Mouse (Mus musculus) cerebellum, postnatal 36 days (tissue): Measurements from ENCODE around the gene Bmp6.

ENCODE experiments used
- DNase-seq, 2 experiments: peaks; one replicate each; pipeline ENCODE4 v3.0.0; 2021 to 2022; ENCODE audit warnings: mixed read lengths in 2 of 2

Gene Bmp6

DNA sequence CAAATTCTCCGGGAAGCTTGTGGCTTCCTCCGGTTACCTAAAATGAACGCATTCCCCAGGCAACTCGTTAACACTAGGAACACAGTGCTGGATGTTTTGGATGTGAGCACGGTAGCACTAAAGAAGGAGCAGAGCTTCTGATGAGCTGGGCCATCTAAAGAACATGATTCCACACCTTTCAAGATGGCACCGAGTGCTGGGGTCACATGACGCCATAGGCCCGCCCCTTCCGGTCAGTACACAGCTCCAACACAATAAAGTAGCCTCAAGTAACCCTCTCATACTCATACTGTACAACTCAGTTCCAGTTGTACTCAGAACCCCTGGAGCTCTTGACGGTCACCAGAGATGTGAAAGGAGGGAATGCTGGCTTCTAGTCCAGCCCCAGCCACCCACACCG is 171.7 kb downstream of the Bmp6 start:
- DNase-seq = no peak

DNA sequence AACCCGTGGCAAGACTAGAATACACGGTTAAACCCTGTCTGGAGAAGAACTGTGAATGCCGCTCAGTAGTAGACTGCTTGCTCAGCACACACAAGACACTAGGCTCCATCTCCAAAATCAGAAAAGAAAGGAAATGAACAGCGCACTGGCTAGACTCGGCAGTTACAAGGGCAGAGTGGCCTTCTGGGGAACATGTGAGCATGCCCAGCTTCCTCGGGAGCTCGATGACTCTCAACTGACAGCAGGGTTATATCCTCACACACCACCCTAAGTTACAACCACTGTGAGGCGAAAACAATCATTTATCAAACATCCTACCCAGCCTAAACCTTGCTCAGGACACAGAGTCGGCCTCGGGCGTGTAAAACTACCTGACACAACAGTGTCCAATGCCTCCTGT is 175.4 kb downstream of the Bmp6 start:
- DNase-seq = no peak

DNA sequence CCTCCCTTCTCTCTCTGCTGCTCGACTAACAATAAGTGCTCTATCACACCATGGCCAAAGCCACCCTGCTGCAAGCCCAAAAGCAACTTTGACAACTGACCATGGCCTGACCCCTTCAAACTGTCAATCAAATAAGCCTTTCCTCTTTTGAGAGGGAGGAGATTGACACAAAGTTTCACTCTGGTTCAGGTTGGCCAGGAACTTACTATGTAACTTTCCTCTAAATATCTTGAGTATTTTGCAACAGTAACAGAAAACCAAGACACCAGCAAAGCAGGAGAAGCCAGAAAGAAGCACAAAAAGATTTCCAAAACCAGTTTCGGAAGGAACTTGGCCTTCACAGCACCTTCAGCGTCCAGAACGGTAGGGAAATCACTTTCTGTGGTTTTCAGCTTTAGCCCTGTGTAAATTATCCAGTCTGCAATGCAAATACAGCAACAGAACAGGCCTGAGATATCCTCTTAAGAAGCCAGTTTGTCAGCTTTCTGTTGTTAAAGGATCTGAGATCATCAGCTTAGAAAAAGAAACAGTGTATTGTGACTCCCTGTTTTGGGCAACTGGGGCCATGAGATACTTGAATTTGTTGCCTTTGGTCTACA is 177.2 kb downstream of the Bmp6 start:
- no peak for DNase-seq

DNA sequence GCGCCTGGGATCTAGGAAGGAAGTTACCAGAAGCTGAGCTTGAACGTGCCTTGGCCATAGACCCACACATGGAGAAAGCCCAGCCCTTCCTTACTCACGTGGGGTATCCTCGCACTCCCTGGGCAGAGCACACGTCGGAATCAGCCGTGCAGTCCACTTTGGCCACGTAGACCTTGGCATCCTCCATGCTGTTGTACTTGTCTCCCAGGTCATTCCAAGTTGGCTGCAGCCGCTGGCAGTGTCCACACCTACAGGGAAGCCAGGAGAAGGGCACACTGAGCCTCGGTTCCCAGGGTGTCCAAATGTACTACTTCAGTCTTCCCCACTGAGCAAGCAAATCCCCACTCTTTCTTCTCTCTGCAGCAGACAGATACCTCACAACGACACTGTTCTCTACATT is 178.3 kb downstream of the Bmp6 start:
- no peak for DNase-seq

DNA sequence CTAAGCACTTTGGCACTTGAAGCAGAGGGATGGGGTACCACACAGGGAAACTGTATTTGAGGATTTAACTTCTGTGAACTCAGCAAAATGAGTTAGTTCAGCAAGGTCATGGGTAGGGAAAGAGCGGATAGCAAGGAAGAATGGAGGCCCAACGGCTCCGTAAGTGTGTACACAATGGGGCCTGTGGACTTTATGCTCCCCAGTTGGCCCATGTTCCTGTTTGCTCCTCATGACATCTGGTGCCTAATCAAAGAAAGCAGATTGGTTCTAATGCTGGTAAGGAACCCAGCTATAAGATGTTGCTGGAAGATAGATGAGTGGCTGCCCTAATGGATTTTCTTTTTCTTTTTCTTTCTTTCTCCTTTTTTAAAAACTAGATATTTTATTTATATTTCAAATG is 180.4 kb downstream of the Bmp6 start:
- no peak for DNase-seq

DNA sequence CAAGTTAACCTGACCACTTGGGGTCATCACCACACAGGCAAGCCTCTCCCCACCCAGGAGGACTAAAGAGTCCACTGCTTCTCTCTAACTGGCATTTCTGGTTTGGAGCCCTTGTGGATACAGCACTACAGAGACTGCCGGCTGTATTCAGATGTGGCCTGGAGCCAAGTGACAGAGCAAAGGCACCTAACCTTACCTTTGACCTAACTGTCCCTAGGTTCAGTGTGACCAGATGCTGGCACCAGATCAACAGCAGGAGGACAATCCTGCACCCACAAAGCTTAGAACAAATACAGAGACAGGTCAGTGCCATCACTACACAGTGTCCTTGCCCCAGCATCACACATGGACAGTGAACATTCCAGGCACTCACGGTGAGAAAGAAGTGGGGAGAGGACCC is 181.2 kb downstream of the Bmp6 start:
- DNase-seq = no peak

DNA sequence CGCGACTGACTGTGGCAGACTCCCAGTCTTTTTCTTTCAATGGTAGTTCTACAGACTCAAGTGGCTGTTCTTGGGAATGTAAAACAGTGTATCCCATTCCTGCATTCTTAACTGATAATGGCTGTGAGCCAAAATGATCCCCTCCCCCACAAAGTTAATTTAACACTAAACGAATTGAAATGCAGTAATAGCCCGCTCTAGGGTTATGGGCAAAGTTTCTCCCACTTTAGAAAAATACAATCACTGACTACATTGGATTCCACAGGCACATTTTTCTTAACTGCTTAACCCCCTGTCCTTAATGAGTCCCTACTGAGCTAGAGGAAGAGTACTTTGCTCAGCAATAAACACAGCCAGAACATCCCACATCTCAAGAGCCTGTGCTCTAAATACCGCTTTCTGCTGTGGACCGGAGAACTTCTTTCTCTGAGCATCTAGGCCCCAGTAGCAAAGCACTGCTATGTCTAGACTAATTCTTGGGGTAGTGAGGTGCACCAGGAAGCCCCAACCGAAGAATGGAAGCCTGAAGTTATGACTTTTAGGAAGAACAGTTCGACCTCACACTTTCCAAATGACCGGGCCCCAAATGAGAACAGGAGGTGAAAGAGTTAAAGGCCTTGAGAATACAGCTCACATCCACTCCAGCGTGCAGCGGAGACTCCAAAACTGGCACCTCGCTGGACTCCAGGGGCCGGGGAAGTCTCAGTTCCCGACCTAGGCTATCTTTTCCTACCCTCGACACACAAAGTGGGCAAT is 182.3 kb downstream of the Bmp6 start:
- DNase-seq = no peak

DNA sequence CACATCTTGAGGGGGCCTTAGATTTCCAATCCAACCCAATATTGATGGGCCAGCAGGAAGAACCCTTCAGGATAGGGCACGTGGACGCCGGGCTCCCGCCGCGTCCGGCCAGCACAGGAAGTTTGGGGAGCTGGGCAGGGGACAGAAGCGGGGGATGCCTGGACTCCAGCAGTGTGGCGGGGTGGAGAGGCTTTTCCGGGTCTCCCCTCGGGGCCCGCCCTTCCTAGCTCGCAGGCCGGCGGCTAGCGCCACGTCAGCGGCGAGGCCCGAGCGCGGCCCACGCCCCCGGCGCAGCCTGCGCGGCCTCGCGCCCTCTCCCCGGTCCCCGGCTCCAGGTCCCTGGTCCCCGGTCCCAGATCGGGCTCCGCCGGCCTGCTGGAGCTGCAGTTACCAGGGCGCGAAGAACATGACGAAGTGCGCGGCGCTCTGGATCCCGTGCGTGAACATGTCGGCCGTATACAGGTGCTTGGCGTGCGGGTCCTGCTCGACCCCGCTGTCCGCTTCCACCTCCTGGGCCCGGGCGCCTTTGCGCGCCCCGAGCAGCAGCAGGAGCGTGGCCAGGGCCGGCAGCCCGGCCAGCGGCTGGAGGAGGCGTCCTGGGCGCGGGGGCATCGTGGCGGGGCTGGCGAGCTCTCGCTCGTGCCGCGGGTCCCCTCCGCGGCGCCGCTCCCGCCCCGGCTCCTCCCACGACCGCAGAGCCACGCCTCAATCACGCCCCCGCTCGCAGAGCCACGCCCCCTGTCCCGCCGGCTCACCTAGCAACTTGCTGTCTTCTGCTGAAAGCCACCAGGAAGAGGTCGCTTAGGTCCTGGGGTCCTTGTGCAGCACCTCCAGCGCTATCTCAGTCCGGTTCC is 183.1 kb downstream of the Bmp6 start:
- peak; percentile 78 to 82 for DNase-seq

DNA sequence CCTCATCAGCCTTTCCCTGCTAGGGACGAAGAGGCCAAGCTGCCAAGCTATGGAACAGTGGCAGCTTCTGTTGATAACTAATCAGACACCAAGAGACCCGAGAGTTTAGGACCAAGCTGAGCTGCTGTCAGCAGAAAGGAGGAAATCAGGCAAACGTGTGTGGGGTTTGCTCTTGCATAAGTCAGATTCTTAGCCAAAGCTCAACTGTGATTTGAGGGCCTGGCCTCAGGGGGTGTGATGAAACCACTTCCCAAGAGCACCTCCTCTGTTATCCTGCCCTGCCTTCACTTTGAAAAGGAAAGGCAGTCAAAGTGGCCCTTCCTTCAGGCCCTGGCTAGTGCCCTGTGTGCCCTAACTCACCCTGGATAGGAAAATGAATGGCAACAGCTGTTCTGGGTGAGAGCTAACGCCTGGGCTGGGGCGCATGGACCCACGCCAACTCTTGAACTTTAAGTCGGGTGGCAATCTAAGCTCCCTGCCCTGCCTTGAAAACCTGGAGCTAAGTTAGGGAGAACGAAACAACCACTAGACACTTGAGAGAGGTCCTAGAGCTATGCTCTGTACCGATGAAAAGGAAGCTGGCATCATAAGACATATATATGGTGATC is 183.9 kb downstream of the Bmp6 start, which contains the start of gene Txndc5:
Gene Txndc5 (minus strand): TSS at position 138 of the 608 bp plus-strand sequence.
- no peak for DNase-seq

DNA sequence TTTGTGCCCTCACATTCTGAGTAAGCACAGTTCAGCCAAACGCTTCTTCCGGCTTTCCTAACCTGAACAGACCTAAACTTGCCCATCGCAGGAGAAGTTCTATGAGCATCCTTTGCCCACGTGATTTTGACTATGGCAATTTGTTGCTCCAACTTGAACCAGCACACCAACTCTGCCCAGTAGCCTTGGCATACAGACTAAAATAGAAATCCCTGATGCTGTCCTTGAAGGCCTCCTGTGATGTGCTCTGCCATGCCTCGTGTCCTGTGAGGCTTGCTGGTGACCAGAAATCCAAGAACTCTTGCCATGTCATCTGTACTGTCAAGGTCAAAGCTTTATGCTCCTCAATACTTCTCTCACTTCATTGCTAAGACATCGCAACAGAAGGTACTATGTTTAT is 184.7 kb downstream of the Bmp6 start:
- no peak for DNase-seq

DNA sequence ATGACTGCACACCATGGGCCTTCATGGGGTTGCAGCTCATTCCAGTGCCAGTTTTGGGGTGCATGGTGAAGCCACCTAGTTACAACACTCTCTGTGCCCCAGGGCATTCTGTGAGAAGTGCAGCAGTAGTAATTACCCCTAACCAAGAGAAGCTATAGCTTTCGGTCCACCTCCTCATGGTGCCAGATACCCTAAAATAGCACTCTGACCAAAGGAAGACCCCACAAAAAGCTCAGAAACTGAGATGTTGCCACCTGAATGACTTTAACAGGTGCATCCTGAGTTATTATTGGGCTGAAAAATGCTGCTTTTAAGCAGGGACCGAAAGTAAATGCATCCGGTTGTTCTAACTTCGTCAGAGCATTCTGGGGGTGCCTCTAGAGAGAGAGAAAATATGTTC is 186.6 kb downstream of the Bmp6 start:
- DNase-seq = no peak

DNA sequence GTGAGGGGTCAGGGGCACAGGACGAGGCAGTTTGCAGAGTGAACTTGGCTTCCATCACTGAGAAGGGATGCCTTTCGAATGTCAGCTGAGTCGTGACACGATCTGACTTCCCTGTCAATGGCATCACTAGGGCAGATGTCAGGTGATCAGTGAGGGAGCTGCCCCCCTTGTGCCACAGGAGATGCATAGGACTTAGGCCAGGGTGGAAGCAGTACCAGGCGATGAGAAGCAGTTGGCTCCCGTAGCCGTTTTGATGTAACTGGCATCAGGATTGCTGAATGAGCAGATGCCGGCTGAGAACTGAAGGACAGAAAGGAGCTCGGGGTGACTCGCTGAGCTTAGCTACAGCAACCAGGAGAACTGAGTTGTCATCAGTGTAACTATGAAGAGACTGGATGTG is 188.6 kb downstream of the Bmp6 start:
- no peak for DNase-seq

DNA sequence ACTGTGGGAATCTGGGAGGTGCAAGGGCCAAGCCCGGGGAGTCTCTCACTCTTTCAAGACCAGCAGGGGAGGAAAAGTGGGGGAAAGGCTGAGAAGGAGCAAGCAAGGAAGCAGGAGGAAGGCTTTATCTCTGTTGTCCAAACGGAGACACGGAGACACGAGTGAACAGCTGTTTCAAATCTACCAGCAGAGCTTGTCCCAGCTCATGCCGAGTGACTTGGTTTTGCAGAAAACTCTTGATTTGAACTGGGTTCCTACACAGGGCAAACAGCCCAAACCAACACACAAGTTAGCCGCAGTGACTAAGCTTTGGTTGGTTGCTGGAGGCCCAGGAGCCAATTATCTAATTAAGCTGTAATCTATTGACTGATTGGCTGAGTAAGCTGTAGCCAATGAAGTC is 189.1 kb downstream of the Bmp6 start:
- no peak for DNase-seq

DNA sequence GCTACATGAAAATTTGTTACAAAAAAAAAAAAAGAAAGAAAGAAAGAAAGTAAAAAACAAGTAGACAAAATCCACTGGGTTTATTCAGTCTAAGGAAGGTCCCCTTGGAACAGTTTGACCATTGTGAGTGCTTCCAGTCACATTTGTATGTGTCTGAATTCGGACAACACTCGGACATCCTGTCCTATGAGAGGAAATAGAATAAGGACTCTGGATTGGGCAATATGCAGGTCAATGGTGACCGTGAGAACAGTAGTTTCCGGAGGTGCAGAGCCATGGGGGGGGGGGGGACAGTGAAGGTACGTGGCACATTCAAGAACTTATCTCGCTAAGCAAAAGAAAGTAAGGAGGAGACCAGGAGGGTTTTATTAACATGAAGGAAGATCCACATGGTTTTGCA is 189.8 kb downstream of the Bmp6 start:
- DNase-seq = no peak

DNA sequence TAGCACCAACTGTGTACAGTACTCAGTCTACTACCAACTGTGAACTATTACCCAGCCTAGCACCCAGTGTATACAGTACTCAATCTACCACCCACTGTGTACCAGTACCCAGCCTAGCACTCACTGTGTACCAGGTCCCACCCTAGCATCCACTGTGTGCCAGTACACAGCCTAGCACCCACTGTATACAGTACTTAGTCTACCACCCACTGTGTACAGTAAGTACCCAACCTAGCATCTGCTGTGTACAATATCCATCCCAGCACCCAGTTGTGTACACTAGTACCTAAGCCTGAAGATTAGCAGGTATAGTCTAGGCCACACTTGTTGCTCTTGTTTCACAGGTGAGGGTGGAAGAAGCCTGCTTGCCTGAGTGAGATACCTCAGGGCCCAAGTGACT is 192.6 kb downstream of the Bmp6 start:
- no peak for DNase-seq

DNA sequence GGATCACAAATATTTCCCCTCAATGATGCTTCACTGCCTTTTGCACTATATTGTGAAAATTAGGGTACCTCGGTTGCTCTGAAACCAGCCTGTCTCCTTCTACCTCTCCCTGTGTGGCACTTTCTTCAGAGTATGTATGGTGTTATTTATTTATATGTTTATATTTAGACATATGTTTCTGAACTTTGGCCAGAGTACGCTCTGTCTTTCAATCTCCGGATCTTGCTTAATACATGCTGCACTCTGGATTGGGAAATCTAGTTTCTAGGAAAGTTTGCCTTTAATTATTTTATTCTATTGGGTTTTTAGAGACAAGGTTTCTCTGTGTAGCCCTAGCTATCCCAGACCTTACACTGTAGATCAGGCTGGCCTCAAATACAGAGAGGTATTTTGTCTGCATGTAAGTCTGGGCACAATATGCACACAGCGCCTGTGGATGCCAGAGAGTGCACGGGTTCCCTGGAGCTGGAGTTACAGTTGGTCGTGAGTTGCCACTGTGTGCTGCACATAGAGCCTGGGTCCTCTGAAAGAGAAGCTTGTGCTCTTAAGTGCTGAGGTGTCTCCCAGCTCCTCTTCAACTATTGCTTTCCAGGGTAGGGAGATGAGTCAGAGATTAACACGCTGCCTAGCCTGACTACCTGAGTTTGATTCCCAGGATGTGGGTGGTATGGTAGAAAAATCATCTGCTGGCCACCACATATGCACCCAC is 194.4 kb downstream of the Bmp6 start:
- no peak for DNase-seq

DNA sequence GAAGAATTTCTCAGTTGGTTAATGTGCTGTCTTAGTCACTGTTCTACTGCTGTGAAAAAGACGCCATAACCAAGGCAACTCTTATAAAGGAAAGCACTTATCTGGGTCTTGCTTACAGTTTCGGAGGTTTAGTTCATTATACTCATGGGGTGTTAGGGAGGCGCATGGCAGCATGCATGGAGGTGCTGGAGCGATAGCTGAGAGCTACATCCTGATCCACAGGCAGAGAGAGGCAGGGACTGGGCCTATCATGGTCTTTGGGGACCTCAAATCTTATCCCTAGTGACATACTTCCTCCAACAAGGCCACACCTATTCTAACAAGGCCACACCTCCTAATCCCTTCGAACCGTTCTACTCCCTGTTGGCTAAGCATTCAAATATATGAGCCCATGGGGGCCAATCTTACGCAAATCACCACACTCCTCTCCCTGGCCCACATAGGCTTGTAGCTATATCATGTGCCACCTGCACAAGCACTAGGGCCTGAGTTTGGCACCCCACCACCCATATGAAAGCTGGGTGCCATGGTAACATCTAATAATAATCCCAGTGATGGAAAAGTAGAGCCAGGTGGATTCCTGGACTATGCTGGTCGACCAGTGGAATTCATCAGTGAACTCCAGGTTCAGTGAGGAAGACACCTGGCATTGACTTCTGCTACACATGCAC is 198.7 kb downstream of the Bmp6 start:
- DNase-seq = no peak

DNA sequence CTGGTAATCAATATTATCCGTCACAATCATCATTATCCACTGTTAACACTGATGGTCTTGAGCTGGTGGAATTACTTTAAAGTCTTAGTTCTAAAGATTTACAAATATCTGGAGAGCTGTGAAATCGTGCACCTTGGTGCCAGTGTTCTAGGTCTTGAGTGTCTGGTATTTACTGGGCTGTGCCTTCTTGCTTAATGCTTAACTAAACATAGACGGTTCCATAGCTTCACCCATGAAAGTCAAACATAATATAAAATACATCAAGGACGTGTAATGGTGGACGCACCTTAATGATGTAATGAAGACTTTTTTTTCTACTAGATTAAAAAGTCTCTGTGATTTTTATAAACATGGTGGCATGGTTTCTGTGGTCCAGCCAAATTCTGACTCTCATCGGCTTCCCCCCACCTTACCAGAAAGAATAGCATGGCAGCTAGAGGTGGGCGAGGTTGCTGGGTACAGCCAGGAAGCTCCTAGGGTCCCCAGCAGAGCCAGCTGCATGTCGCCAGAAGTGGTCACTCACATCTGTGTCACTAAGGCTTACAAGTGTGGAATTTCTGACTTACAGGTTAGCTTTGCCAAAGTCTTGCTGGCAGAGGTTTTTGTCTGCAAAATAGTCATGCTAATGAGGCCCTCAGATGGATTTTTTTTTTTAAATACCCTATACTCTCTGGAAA is 200.0 kb downstream of the Bmp6 start:
- no peak for DNase-seq

DNA sequence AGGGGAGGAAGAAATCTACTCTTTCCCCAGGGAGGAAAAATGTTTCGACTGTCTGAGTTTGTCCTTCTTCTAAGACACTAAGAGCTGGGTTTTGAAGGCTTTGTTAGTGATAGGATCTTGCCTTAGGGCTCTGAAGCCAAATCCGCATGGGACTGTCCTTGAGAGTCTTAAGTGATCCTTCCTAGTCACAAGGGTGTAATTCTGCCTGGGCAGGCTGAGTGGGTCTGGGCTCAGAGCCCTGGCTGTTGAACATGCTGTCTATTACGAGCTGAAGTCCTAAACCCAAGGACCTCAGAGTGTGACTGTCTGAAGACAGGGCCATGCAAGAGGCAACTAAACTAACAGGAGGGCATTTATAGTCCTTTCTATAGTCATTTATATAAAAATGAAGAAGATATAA is 200.6 kb downstream of the Bmp6 start:
- DNase-seq = no peak

DNA sequence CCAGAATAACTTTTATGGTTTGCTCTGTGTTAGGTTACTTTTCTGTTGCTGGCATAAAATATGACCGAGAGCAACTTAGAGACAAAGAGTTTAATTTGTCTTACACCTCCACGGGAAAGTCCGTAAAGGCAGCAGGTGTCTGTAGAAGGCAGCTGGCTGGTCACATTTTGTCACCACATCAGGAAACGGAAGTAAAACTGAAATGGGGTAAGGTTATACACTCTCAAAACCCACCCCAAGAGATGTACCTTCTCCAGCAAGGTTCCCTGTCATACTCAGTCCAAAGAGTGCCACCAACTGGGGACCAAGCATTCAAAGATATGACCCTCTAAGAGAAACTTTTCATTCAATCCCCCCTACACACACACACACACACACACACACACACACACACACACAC is 201.8 kb downstream of the Bmp6 start:
- no peak for DNase-seq

DNA sequence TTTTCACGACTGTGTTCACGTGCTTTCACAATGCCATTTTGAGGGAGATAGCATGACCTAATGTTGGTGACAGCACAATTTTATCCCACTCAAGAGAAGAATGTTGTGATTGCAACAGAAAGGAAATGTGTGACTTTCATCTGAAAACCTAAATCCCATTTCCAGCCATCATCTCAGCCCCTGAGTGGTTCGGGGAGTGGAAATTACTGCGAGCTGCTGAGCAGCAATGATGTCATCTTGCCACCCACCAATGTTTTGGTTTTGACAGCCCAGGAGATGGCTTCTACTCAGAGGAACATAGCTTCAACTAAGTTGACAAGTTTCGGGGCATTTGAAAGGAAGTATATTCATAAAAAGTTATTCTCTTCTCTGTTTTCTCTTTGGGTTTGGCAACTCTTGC is 202.8 kb downstream of the Bmp6 start:
- no peak for DNase-seq

DNA sequence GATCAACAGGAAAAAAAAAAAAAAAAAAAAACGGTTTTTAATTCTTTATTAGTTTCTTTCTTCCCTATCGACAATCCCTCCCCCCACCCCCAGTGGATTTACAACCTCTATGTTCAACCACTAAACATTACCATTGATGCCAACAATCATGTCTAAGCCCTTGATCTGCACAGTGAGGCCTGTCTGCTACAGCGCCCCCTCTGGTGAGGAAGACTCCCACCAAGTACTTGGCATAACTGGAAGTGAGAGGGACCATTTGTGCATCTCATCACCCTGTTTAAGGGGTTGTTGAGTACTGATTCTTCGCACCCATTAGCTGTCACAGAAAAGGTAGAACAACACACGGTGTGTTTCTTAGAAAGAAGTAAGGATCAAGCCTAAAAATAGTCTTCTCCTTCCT is 203.8 kb downstream of the Bmp6 start:
- DNase-seq = no peak
